Mouse (Mus musculus) heart, adult 2 months (tissue): ENCODE measurements around the gene Serpina5.

Source experiments
- CTCF ChIP-seq: fragments of 200-600 bp; IDR thresholded peaks from 2 replicates; pipeline ENCODE4 v1.8.1; 2022; ENCODE audit warnings: antibody characterized with exemption, mild to moderate bottlenecking, moderate library complexity
- EP300 ChIP-seq: fragments of 200-500 bp; IDR thresholded peaks from 2 replicates; pipeline ENCODE4 v1.6.1; 2011; ENCODE audit warnings: low read depth, low read length, control low read depth; ENCODE audit not compliant: insufficient read depth
- POLR2A ChIP-seq: fragments of 200-500 bp; IDR thresholded peaks from 2 replicates; pipeline ENCODE4 v1.6.1; 2011; ENCODE audit warnings: mild to moderate bottlenecking, low read depth, low read length, control low read depth; ENCODE audit not compliant: insufficient read depth

- TF ChIP-seq CTCF: no peak
- no peak for TF ChIP-seq POLR2A
- no peak for TF ChIP-seq EP300
These were observed 45.2 kb upstream of the Serpina5 start for GRCm38 (mm10) chr12:104055755-104056154.
